Mouse (Mus musculus) lung, postnatal 0 days (tissue): ENCODE data around the gene Cdkl4.
"Not testable (repeated sequence)": the region's sequence is repeated elsewhere in the genome, so short reads cannot be mapped to it uniquely, and the experiment has no call there.

ENCODE experiments used
- CTCF ChIP-seq: IDR thresholded peaks from 2 replicates; pipeline ENCODE4 v1.5.1; 2016; ENCODE audit warnings: antibody characterized with exemption, mild to moderate bottlenecking
- EP300 ChIP-seq: IDR thresholded peaks from 2 replicates; pipeline ENCODE4 v1.6.1; 2016; ENCODE audit warnings: antibody characterized with exemption, mild to moderate bottlenecking, control low read depth

DNA sequence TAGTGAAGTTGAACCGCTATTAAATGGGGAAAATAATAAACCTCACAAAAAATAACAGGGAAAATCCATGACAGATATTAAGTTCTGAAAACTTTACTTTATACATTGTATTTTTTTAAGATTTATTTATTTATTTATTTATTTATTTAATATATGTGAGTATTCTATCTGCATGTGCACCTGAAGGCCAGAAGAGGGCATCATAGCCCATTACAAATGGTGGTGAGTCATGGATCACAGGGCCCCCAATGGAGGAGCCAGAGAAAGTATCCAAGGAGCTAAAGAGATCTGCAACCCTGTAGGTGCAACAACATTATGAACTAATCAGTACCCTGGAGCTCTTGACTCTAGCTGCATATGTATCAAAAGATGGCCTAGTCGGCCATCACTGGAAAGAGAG, 7.9 kb downstream of the Cdkl4 start:
- peak; percentile 25 for TF ChIP-seq CTCF
- TF ChIP-seq EP300: not testable (repeated sequence)
